Mouse (Mus musculus): ENCODE measurements around the gene B3glct.

Gene B3glct

GRCm38 (mm10) chr5:149753073-149753472 lies 75.0 kb downstream of the B3glct start:
- no peak for DNase-seq

GRCm38 (mm10) chr5:149767116-149767515 lies 89.1 kb downstream of the B3glct start:
- no peak for DNase-seq

GRCm38 (mm10) chr5:149767651-149768301 lies 89.7 kb downstream of the B3glct start:
- DNase-seq = no peak

GRCm38 (mm10) chr5:149769666-149770065 lies 91.6 kb downstream of the B3glct start:
- DNase-seq = no peak

- no peak for DNase-seq
Measured at GRCm38 (mm10) chr5:149776038-149776437, 98.0 kb downstream of the B3glct start.

GRCm38 (mm10) chr5:149779740-149780139 lies 101.7 kb downstream of the B3glct start:
- no peak for DNase-seq

- no peak for DNase-seq
Measured at GRCm38 (mm10) chr5:149780411-149780810, 102.4 kb downstream of the B3glct start.

- DNase-seq = no peak
Measured at GRCm38 (mm10) chr5:149790087-149790486, 112.1 kb downstream of the B3glct start.

- no peak for DNase-seq
Measured at GRCm38 (mm10) chr5:149810071-149810470, 132.0 kb downstream of the B3glct start.

GRCm38 (mm10) chr5:149811835-149812234 lies 133.8 kb downstream of the B3glct start:
- DNase-seq = no peak
